Mouse (Mus musculus): Measurements from ENCODE around the gene Ifrd1.
"Not testable (repeated sequence)": the region's sequence is repeated elsewhere in the genome, so short reads cannot be mapped to it uniquely, and the experiment has no call there.

Ifrd1 gene

DNA sequence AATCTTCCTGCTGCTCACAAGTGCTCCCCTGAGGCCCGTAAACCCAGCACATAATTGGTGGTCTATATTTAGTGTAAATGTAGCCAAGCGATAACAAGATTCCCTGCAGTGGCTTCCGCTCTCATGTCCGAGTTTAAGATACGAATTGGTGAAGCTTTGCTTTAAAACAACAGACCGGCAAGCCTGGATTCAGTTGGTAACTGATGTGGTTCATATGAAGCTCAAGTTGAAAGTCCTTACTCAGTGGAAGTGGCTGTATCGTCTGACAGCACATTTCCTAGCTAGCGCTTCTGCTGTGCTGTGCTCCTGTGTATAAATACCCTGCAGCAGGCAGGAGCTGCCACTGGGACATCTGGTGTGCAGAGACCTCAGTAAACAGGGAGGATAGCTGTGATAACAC lies 49.0 kb downstream of the Ifrd1 start, which contains the start of gene Lsmem1:
TSS of gene Lsmem1 (minus strand) at position 189 of the 400 bp plus-strand sequence.
- peak; percentile 19 to 56 for DNase-seq (ENCODE audit: low spot score in 2 of 2)

GRCm38 (mm10) chr12:40198427-40198826 lies 49.9 kb downstream of the Ifrd1 start:
- DNase-seq (ENCODE audit: low spot score in 2 of 2): no peak

DNA sequence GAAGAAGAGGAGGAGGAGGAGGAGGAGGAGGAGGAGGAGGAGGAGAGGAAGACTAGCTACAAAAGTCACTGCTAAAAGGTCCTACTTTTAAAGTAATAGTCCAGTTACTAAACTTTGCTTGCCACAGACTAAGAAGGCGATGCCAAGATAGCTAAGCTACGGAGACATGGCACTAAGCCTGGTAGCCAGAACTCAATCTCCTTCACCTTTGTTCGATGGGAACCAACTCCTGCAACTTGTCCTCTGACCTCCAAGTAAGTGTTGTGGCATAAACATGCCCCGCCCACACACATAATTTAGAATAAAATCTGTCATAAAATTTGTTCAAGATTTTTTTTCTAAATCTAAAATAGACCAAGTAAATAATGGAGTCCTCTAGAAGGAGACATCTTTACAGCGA lies 50.3 kb downstream of the Ifrd1 start:
- no peak for DNase-seq (ENCODE audit: low spot score in 2 of 2)

GRCm38 (mm10) chr12:40197511-40197910 lies 50.8 kb downstream of the Ifrd1 start:
- DNase-seq (ENCODE audit: low spot score in 2 of 2): no peak

GRCm38 (mm10) chr12:40185474-40185873 lies 62.8 kb downstream of the Ifrd1 start:
- DNase-seq (ENCODE audit: low spot score in 2 of 2): no peak

DNA sequence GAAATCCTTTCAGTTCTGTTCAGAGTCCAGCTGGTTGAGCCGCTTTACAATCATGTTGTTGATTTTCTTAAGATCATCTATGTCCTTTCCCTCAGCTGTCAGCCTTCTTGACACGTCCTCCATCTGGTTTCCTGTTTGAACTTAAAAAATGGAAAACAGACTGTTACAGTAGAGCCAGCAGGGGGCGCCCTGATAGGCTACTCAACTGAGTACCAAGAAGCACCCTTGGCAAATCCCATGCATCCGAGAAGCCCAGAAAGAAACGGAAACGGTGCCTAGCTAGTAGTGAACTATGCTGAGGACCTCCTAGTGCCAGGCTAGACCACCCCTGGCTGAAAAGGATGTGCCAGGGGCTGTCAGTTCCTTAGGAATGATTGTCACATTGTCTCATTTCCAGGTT lies 71.2 kb downstream of the Ifrd1 start:
- peak in 1 of 2 experiments; percentile 13 for DNase-seq (ENCODE audit: low spot score in 2 of 2)

DNA sequence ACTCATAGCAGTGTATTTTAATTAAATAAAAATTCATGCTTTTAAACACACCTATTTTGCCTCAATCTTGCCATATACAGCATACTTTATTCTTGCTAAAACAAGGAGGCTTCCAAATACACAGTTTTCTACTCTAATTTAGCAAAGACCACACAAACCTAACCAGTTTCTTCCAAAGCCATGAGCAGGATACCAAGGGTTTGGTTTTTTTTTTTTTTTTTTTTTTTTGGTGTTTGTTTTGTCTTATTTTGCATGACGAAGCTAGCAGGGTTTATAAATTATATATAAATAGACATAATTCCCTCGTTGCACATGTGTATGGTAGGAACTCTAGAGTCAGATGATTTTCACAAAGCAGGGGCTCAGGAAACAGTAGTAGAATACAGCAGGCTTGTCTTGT lies 72.1 kb downstream of the Ifrd1 start:
- no peak for DNase-seq (ENCODE audit: low spot score in 2 of 2)

- not testable (repeated sequence) for DNase-seq (ENCODE audit: low spot score in 2 of 2)
Observed at GRCm38 (mm10) chr12:40175171-40175570, 73.1 kb downstream of the Ifrd1 start.

- no peak for DNase-seq (ENCODE audit: low spot score in 2 of 2)
Observed at GRCm38 (mm10) chr12:40171637-40172036, 76.7 kb downstream of the Ifrd1 start.

DNA sequence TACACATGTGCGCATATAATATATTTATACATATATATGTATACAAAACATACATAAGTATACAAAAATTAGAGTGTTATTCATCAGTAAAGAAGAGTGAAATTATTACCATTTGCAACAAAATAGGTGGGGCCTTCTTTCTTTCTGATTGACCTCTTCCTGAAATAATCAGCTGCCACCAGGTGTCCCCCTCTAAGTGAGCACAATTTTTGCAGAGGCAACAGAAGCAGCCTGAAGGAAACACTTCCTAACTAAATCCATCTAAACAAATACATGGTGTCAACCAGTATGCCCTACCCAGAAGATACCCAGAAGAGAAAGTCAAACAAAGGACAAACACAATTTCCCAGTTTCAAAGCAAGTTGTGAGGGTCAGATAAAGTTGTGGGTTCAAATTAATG lies 78.6 kb downstream of the Ifrd1 start:
- no peak for DNase-seq (ENCODE audit: low spot score in 2 of 2)

DNA sequence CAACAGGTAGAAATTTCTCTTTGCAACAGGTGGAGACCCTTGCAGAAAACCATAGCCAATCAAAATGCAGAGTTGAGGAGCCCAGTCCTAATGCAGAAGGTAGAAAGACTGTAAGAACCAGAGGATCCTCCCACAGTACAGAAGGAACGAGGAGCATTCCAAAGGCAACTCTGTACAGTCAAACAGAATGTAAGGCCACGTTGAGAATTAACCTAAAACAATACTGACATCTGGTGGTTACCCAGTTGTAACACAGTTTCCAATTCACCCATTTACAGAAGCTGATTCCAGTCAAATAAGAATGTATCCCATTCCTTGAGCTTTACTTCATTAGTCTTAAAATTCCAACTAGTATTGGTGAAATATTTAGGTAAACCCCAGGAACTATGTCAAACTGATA lies 83.7 kb downstream of the Ifrd1 start:
- DNase-seq (ENCODE audit: low spot score in 2 of 2): peak in 1 of 2 experiments; percentile 43

- no peak for DNase-seq (ENCODE audit: low spot score in 2 of 2)
Observed at GRCm38 (mm10) chr12:40160777-40161176, 87.5 kb downstream of the Ifrd1 start.

GRCm38 (mm10) chr12:40154188-40154587 lies 94.1 kb downstream of the Ifrd1 start:
- no peak for DNase-seq (ENCODE audit: low spot score in 2 of 2)

DNA sequence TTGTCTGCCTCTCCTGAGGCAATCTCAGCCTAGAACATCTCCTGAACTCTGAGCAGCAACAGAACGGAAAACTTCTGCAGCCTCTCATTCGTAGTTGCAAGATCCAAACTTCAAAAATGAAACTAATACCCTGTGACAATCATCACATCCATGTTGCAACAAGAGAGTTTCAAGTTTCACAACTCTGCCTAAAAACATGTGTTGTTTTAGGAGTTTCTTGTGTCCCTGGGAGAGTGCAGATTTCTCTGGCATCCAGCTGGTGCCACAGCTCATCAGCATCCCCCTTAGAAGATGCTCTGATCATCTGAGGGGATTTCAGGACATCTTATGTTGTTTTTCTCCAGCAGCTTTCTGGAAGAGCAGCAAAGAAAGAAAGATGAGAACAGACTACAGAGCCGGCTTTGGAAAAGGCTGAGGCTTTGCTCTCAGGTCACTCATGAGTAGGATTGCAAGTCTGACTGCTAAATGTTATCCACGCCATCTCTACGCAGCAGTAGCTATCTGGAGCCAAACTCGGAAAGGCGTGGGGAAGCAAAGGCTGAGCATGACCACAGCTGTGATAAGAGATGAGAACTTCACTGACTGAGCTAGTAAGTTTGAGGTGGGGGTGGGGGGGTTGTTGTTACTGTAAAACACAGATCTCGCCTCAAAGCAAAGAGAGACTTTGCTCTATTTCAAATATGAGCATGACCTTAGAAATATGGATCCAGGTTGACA lies 95.8 kb downstream of the Ifrd1 start:
- no peak for DNase-seq (ENCODE audit: low spot score in 2 of 2)
